Comparison of ENCODE assay signal across 14 mouse cellular contexts in the genomic region with DNA sequence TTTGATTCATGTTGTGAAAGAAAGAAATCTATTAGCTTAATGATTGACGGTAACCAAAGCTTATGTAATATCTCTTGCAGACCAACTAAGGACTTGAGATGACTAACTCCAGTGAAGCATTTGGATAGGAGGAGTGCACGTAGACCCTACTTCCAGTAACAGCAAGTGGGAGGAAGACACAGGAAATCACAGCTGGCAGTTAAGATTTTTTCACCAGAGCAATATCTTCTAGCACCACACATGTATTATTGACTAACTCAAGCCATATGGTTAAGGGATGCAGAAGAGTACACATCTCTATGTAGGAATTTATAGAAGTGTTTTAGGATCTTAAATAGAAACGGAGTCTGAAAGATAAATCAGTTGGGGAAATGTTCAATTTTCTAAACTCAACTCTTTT.
"Had no signal": no experiment of that assay in that cellular context is flagged by ENCODE, and none has a peak within 500 bp of the region (broad histone marks: within the 10 kb centered on the region; RNA-seq: fewer than 3 reads in every experiment).

No protein-coding gene starts in this region.

- H3K4me1 ChIP-seq: limb, embryonic 15.5 days; liver, embryonic 12.5 days; midbrain, embryonic 15.5 days; neural tube, embryonic 12.5 days; stomach, embryonic 15.5 days had no signal

- H3K36me3 ChIP-seq: limb, embryonic 15.5 days; liver, embryonic 12.5 days; midbrain, embryonic 15.5 days; neural tube, embryonic 12.5 days; stomach, embryonic 15.5 days had no signal

- H3K9me3 ChIP-seq: limb, embryonic 15.5 days; liver, embryonic 12.5 days; midbrain, embryonic 15.5 days; neural tube, embryonic 12.5 days; stomach, embryonic 15.5 days had no signal

- DNase-seq: kidney, adult 11 months; kidney, adult 9 months; kidney, postnatal 36 days; lung, embryonic 14.5 days; lung, postnatal 10 days; lung, postnatal 4 days; thymus, postnatal 36 days had no signal

- H3K27ac ChIP-seq: kidney, postnatal 0 days; limb, embryonic 15.5 days; liver, embryonic 12.5 days; midbrain, embryonic 15.5 days; neural tube, embryonic 12.5 days; stomach, embryonic 15.5 days had no signal

- H3K27me3 ChIP-seq: limb, embryonic 15.5 days; liver, embryonic 12.5 days; midbrain, embryonic 15.5 days; neural tube, embryonic 12.5 days; stomach, embryonic 15.5 days had no signal

- H3K4me2 ChIP-seq: limb, embryonic 15.5 days; liver, embryonic 12.5 days; lung, embryonic 14.5 days; midbrain, embryonic 11.5 days; midbrain, embryonic 15.5 days; neural tube, embryonic 12.5 days; stomach, embryonic 15.5 days had no signal

- ATAC-seq: liver, embryonic 12.5 days; midbrain, embryonic 15.5 days had no signal

- H3K4me3 ChIP-seq: limb, embryonic 15.5 days; liver, embryonic 12.5 days; midbrain, embryonic 15.5 days; neural tube, embryonic 12.5 days; stomach, embryonic 15.5 days had no signal

- H3K9ac ChIP-seq: limb, embryonic 15.5 days; liver, embryonic 12.5 days; lung, embryonic 14.5 days; midbrain, embryonic 15.5 days; neural tube, embryonic 12.5 days; stomach, embryonic 15.5 days had no signal
